Mouse (Mus musculus) myocyte (in vitro differentiated cells): ENCODE data around the gene Vrk3. TPM values are rescaled to one million over a fixed set of nuclear protein-coding genes. Genes with fewer than 3 reads are reported as not detected.

Source experiments
- H3K27me3 ChIP-seq: one replicate; pipeline ENCODE4 v1.6.1; 2011; ENCODE audit not compliant: control insufficient read depth, insufficient read depth, insufficient read length
- H3K36me3 ChIP-seq: one replicate; pipeline ENCODE4 v1.6.1; 2011; ENCODE audit not compliant: control insufficient read depth, insufficient read depth
- H3K4me2 ChIP-seq: one replicate; pipeline ENCODE4 v1.6.1; 2011; ENCODE audit warnings: low read depth, control low read depth
- H3K4me3 ChIP-seq: one replicate; pipeline ENCODE4 v1.5.1; 2011; ENCODE audit warnings: mild to moderate bottlenecking, control low read depth, moderate library complexity
- H3K79me2 ChIP-seq: one replicate; pipeline ENCODE4 v1.6.1; 2011; ENCODE audit not compliant: control insufficient read depth, insufficient read depth
- H3ac ChIP-seq: one replicate; pipeline ENCODE4 v1.6.1; 2011; ENCODE audit not compliant: control insufficient read depth, insufficient read length
- CEBPB ChIP-seq: IDR thresholded peaks from 2 replicates; pipeline ENCODE4 v1.6.1; 2011; ENCODE audit warnings: mild to moderate bottlenecking, moderate library complexity; ENCODE audit not compliant: poor library complexity, insufficient read depth, severe bottlenecking
- E2F4 ChIP-seq: IDR thresholded peaks from one replicate; pipeline ENCODE4 v1.6.1; 2011; ENCODE audit warnings: mild to moderate bottlenecking, control low read depth, moderate library complexity; ENCODE audit not compliant: insufficient read depth
- MAX ChIP-seq: IDR thresholded peaks from one replicate; pipeline ENCODE4 v1.6.1; 2011; ENCODE audit warnings: low read depth, mild to moderate bottlenecking, control low read depth
- MYOD1 ChIP-seq, 3 experiments: IDR thresholded peaks; one replicate each; pipeline ENCODE4 v1.6.1; 2011; ENCODE audit warnings: control low read depth in 2 of 3, low read depth in 2 of 3, mild to moderate bottlenecking in 2 of 3, moderate library complexity in 1 of 3; ENCODE audit not compliant: insufficient read length in 2 of 3, control insufficient read depth in 1 of 3
- MYOG ChIP-seq, 3 experiments: IDR thresholded peaks; one replicate each; pipeline ENCODE4 v1.6.1; 2011; ENCODE audit warnings: control low read depth in 2 of 3, low read depth in 2 of 3, mild to moderate bottlenecking in 2 of 3; ENCODE audit not compliant: insufficient read length in 2 of 3, control insufficient read depth in 1 of 3, insufficient read depth in 1 of 3
- POLR2A ChIP-seq: IDR thresholded peaks from one replicate; pipeline ENCODE4 v1.6.1; 2011; ENCODE audit warnings: low read depth, mild to moderate bottlenecking, control low read depth, moderate library complexity; ENCODE audit not compliant: insufficient read length
- POLR2AphosphoS2 ChIP-seq: IDR thresholded peaks from one replicate; pipeline ENCODE4 v1.6.1; 2011; ENCODE audit warnings: low read depth, control low read depth; ENCODE audit not compliant: insufficient read length
- REST ChIP-seq: IDR thresholded peaks from one replicate; pipeline ENCODE4 v1.6.1; 2011; ENCODE audit warnings: mild to moderate bottlenecking, control low read depth, moderate library complexity; ENCODE audit not compliant: insufficient read depth, insufficient read length
- SRF ChIP-seq: IDR thresholded peaks from one replicate; pipeline ENCODE4 v1.6.1; 2011; ENCODE audit warnings: low read depth; ENCODE audit not compliant: control insufficient read depth, insufficient read length
- TCF12 ChIP-seq: IDR thresholded peaks from one replicate; pipeline ENCODE4 v1.6.1; 2011; ENCODE audit warnings: mild to moderate bottlenecking, control low read depth; ENCODE audit not compliant: poor library complexity, insufficient read depth, severe bottlenecking
- TCF3 ChIP-seq: IDR thresholded peaks from one replicate; pipeline ENCODE4 v1.6.1; 2011; ENCODE audit warnings: low read depth, control low read depth; ENCODE audit not compliant: insufficient read length
- USF1 ChIP-seq: IDR thresholded peaks from one replicate; pipeline ENCODE4 v1.6.1; 2011; ENCODE audit warnings: low read depth, mild to moderate bottlenecking, control low read depth, moderate library complexity
- polyA plus RNA-seq: library from polyadenylated mRNA; unstranded; fragments of >200 nt; fragmentation: generic; extraction: Trizol; gene quantifications from one replicate; pipeline ENCODE4 v1.2.1, GENCODE M21; 2012; ENCODE audit warnings: missing spikeins

Vrk3 gene
- polyA plus RNA-seq, 1 experiment: 20.6 TPM

DNA sequence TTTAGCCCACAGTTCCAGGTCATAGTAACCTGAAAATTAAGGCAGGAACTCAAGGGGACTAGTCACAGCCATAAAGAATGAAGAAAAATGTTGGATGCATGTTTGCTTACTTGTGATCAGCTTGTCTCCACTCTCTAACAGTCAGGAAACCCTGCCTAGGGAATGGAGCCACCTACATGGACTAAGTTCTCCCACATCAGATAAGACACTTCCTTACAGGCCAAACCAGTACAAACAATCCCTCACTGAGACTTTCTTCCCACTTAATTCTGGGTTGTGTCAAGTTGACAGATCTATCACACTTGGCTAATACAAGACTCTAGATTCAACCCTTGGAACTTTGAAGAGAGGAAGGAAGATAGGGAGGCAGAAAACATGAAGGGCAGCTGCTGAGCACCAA is 12.2 kb downstream of the Vrk3 start:
- no peak for TF ChIP-seq USF1
- TF ChIP-seq MAX: no peak
- TF ChIP-seq CEBPB: no peak
- TF ChIP-seq REST: no peak
- TF ChIP-seq POLR2A: no peak
- no peak for TF ChIP-seq E2F4
- TF ChIP-seq MYOG (IDR thresholded peaks at IDR 0.05; ENCODE audit: control insufficient read depth in 1 of 3, insufficient read depth in 1 of 3, insufficient read length in 2 of 3, low read depth in 2 of 3): no peak
- TF ChIP-seq MYOD1 (IDR thresholded peaks at IDR 0.05; ENCODE audit: control insufficient read depth in 1 of 3, insufficient read length in 2 of 3, low read depth in 2 of 3): no peak
- TF ChIP-seq TCF3: no peak
- no peak for TF ChIP-seq TCF12
- no peak for TF ChIP-seq POLR2AphosphoS2
- TF ChIP-seq SRF: no peak
- Histone ChIP-seq H3K4me2 (no peak overlapping the region), H3K79me2 (no peaks in the 10 kb centered on the region), H3K36me3 (peaks cover 5% of the 10 kb centered on the region), H3K27me3 (no peaks in the 10 kb centered on the region), H3K4me3 (no peak overlapping the region), H3ac (no peak overlapping the region)

GRCm38 (mm10) chr7:44768129-44768528 is 19.9 kb downstream of the Vrk3 start:
- H3K4me3 ChIP-seq: no peak overlapping the region
- no peaks in the 10 kb centered on the region for H3K27me3 ChIP-seq
- H3K36me3 ChIP-seq: no peaks in the 10 kb centered on the region
- H3ac ChIP-seq: no peak overlapping the region
- no peaks in the 10 kb centered on the region for H3K79me2 ChIP-seq
- no peak overlapping the region for H3K4me2 ChIP-seq
- TF ChIP-seq E2F4: no peak
- no peak for TF ChIP-seq MYOD1 (IDR thresholded peaks at IDR 0.05; ENCODE audit: control insufficient read depth in 1 of 3, insufficient read length in 2 of 3, low read depth in 2 of 3)
- no peak for TF ChIP-seq TCF3
- TF ChIP-seq MYOG (IDR thresholded peaks at IDR 0.05; ENCODE audit: control insufficient read depth in 1 of 3, insufficient read depth in 1 of 3, insufficient read length in 2 of 3, low read depth in 2 of 3): no peak
- no peak for TF ChIP-seq POLR2A
- TF ChIP-seq CEBPB: no peak
- TF ChIP-seq SRF: no peak
- TF ChIP-seq TCF12: no peak
- no peak for TF ChIP-seq USF1
- TF ChIP-seq POLR2AphosphoS2: no peak

GRCm38 (mm10) chr7:44770046-44770578 is 21.9 kb downstream of the Vrk3 start:
- H3K4me3 ChIP-seq: no peak overlapping the region
- no peak overlapping the region for H3ac ChIP-seq
- no peaks in the 10 kb centered on the region for H3K36me3 ChIP-seq
- no peak for TF ChIP-seq USF1
- peak; percentile 99 for TF ChIP-seq REST
- TF ChIP-seq MAX: peak; percentile 90
- no peaks in the 10 kb centered on the region for H3K79me2 ChIP-seq
- no peak overlapping the region for H3K4me2 ChIP-seq
- H3K27me3 ChIP-seq: no peaks in the 10 kb centered on the region

GRCm38 (mm10) chr7:44772591-44773204 is 24.5 kb downstream of the Vrk3 start:
- Histone ChIP-seq H3K79me2 (no peaks in the 10 kb centered on the region), H3ac (no peak overlapping the region), H3K4me3 (no peak overlapping the region), H3K27me3 (no peaks in the 10 kb centered on the region), H3K4me2 (no peak overlapping the region), H3K36me3 (no peaks in the 10 kb centered on the region)
- no peak for TF ChIP-seq REST
- no peak for TF ChIP-seq SRF
- no peak for TF ChIP-seq MYOG (IDR thresholded peaks at IDR 0.05; ENCODE audit: control insufficient read depth in 1 of 3, insufficient read depth in 1 of 3, insufficient read length in 2 of 3, low read depth in 2 of 3)
- TF ChIP-seq MAX: no peak
- TF ChIP-seq MYOD1 (IDR thresholded peaks at IDR 0.05; ENCODE audit: control insufficient read depth in 1 of 3, insufficient read length in 2 of 3, low read depth in 2 of 3): no peak
- no peak for TF ChIP-seq POLR2A
- no peak for TF ChIP-seq TCF3
- no peak for TF ChIP-seq CEBPB
- no peak for TF ChIP-seq USF1

- Histone ChIP-seq H3K4me2 (peak overlapping the region; percentile 48), H3K79me2 (no peaks in the 10 kb centered on the region), H3ac (no peak overlapping the region), H3K4me3 (no peak overlapping the region), H3K36me3 (no peaks in the 10 kb centered on the region), H3K27me3 (no peaks in the 10 kb centered on the region)
- TF ChIP-seq POLR2AphosphoS2 (no peak), REST (no peak), MYOD1 (IDR thresholded peaks at IDR 0.05; ENCODE audit: control insufficient read depth in 1 of 3, insufficient read length in 2 of 3, low read depth in 2 of 3) (peak in 1 of 3 experiments; percentile 66), MYOG (IDR thresholded peaks at IDR 0.05; ENCODE audit: control insufficient read depth in 1 of 3, insufficient read depth in 1 of 3, insufficient read length in 2 of 3, low read depth in 2 of 3) (peak in 2 of 3 experiments; percentile 17 to 47)
Observed at GRCm38 (mm10) chr7:44776849-44777498, 28.8 kb downstream of the Vrk3 start.
